Mouse (Mus musculus) kidney, postnatal 25 days (tissue): ENCODE data around the gene Tinagl1.

ENCODE experiments used
- DNase-seq, 2 experiments: peaks; one replicate each; pipeline ENCODE4 v3.0.0; 2021; ENCODE audit warnings: mixed read lengths in 2 of 2

Tinagl1 gene

GRCm38 (mm10) chr4:130175072-130175711 is at the start of gene Tinagl1:
Gene Tinagl1 (minus strand): TSS chr4:130175122.
- peak; percentile 77 to 88 for DNase-seq

GRCm38 (mm10) chr4:130224071-130224470 is 49.1 kb upstream of the Tinagl1 start:
- DNase-seq, result no peak

GRCm38 (mm10) chr4:130222179-130222578 is 47.3 kb upstream of the Tinagl1 start, which contains the start of gene Gm853:
Gene Gm853 (minus strand): TSS chr4:130222401.
- peak; percentile 36 to 65 for DNase-seq

- peak; percentile 66 to 84 for DNase-seq
Observed at GRCm38 (mm10) chr4:130220176-130220575, 45.3 kb upstream of the Tinagl1 start.

- DNase-seq, result no peak
Observed at GRCm38 (mm10) chr4:130215392-130215791, 40.5 kb upstream of the Tinagl1 start.

- DNase-seq, result no peak
Observed at GRCm38 (mm10) chr4:130213857-130214256, 38.9 kb upstream of the Tinagl1 start.

GRCm38 (mm10) chr4:130213197-130213596 is 38.3 kb upstream of the Tinagl1 start:
- DNase-seq, result no peak

GRCm38 (mm10) chr4:130212421-130212820 is 37.5 kb upstream of the Tinagl1 start:
- DNase-seq, result no peak

- no peak for DNase-seq
Observed at GRCm38 (mm10) chr4:130211870-130212269, 36.9 kb upstream of the Tinagl1 start.

GRCm38 (mm10) chr4:130198694-130199670 is 24.1 kb upstream of the Tinagl1 start:
- peak; percentile 86 to 95 for DNase-seq

- DNase-seq, result peak in 1 of 2 experiments; percentile 29
Observed at GRCm38 (mm10) chr4:130196542-130196941, 21.6 kb upstream of the Tinagl1 start.

GRCm38 (mm10) chr4:130195924-130196323 is 21.0 kb upstream of the Tinagl1 start:
- peak in 1 of 2 experiments; percentile 16 for DNase-seq

- peak; percentile 40 to 59 for DNase-seq
Observed at GRCm38 (mm10) chr4:130192266-130192665, 17.3 kb upstream of the Tinagl1 start.

GRCm38 (mm10) chr4:130189606-130190005 is 14.7 kb upstream of the Tinagl1 start:
- DNase-seq, result no peak

- peak; percentile 84 to 88 for DNase-seq
Observed at GRCm38 (mm10) chr4:130188806-130189297, 13.9 kb upstream of the Tinagl1 start.

- DNase-seq, result no peak
Observed at GRCm38 (mm10) chr4:130186891-130187290, 12.0 kb upstream of the Tinagl1 start.

- DNase-seq, result no peak
Observed at GRCm38 (mm10) chr4:130186450-130186849, 11.5 kb upstream of the Tinagl1 start.

GRCm38 (mm10) chr4:130183879-130184278 is 9.0 kb upstream of the Tinagl1 start:
- DNase-seq, result peak in 1 of 2 experiments; percentile 42

- peak in 1 of 2 experiments; percentile 37 for DNase-seq
Observed at GRCm38 (mm10) chr4:130183023-130183422, 8.1 kb upstream of the Tinagl1 start.

GRCm38 (mm10) chr4:130181886-130182285 is 7.0 kb upstream of the Tinagl1 start:
- peak; percentile 61 to 65 for DNase-seq

GRCm38 (mm10) chr4:130180909-130181602 is 6.1 kb upstream of the Tinagl1 start:
- DNase-seq, result no peak

GRCm38 (mm10) chr4:130179876-130180275 is 5.0 kb upstream of the Tinagl1 start:
- DNase-seq, result no peak

- peak in 1 of 2 experiments; percentile 65 for DNase-seq
Observed at GRCm38 (mm10) chr4:130177536-130177935, 2.6 kb upstream of the Tinagl1 start.
